Mouse (Mus musculus) cerebellum, adult 11-12 months (tissue): ENCODE measurements at regions not wholly inside any gene's neighbourhood (a gene's known extent, or its start where the extent isn't known, plus 50 kb on each side); places are given as distances from the start of the nearest gene placed in this dataset.

Source experiments
- DNase-seq: peaks from one replicate; pipeline ENCODE4 v3.0.0; 2022

DNA sequence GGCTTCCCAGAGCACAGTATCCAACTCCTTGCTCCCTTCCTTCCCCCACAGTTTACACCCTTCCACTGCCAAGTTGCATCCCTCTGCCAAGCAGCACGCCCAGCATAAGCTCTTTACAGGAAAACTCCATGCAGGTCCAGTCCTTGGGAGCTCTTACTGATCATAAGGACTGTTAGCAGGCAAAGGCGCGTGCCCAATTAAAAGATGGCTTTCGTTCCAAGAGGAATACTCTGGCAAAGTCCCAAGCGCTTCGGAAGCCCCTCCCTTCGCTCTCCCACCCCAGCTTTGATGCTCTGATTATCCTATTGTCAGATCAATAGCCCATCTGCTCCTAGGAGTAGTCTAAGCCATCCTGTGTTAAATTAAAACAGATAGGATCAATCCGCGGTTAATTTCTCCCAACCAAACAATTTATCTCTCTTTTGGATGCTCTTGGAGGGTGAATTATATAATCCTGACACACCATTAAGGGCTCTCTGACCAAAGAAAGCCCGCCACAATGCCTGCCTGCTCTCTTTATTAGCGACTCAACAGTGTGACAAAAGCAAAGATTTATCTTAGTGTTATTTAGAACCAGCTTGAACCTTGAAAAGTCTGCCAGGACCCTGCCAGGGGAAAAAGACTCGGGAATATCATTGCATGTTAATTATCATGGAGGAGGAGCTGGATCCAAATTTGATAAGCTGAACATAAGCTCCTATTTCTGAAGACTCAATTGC is 312.5 kb downstream of the Gsdmc2 start:
- DNase-seq, result no peak

- no peak for DNase-seq
Measured at GRCm38 (mm10) chr15:63527318-63527717, 317.7 kb downstream of the Gsdmc2 start.

GRCm38 (mm10) chr15:63526820-63527219 is 318.2 kb downstream of the Gsdmc2 start:
- no peak for DNase-seq

- no peak for DNase-seq
Measured at GRCm38 (mm10) chr15:63517301-63517700, 327.7 kb downstream of the Gsdmc2 start.

DNA sequence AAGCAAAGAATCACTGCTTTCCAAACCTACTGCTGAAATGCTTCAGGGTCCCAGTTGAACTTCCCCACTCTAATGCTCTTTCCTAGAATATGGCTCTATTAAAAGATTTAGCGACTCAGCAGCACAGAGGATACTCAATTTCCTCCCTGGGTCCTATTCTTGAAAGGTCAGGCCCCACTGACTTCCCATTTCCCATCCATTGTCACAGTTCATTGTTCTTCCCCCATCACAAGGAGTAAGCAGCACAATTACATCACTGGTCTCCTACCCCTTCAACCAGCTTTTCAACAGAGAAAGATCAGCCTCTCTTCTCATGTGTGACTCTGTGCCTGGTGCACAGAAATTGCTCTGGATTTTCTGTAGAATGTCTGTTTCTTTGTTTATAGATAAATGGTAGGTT is 344.5 kb downstream of the Gsdmc2 start:
- DNase-seq, result no peak

- DNase-seq, result no peak
Measured at GRCm38 (mm10) chr15:63498483-63498882, 346.5 kb downstream of the Gsdmc2 start.

DNA sequence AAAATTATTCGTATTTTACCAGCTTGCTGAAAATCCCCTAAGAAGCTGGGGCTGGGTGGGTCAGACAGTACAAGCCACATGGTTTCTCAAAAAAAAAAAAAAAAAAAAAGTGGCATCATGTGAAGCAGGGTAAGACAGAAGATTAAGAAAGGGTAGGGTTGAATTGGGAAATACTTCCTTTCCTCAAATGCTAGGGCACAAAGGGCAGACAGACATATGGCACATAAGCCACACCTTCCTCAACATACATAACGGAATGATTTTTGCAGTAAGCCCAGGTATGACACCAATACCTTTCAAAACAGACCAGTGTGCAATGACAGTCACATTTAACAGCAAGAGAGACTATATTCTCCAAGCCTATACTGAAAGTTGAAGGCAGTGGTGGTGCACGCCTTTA is 347.8 kb downstream of the Gsdmc2 start:
- DNase-seq, result no peak

GRCm38 (mm10) chr15:63484910-63485309 is 360.1 kb downstream of the Gsdmc2 start:
- no peak for DNase-seq

DNA sequence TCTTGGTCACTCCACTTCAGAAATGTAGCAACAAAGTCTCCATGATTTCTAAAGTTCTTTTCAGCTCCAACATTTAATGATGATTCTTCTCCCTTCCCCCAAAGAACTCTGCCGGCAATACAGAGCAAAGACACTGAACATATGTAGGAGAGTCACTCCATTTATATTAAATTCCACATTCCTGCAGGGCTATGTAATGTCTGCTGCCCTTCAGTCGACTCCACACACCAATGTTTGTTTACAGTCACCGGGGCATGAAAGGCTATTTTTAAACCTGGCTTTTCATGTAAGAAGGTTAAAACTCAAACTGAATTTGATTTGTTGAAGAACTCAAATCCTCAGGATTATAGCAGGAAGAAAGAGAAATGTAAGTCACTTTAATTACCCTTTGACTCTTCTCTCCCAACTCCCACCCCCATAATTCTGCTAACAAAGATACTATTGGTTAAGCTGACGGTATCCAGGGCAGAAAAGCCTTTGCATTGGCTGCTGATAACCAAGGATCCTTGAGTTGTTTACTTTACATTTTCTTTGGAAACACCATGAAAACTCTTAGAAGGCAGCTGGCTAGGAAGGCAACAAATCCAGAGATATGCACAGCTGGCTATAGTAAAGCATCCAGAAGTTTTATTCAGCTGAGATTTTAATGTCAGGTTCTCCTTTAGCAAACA is 360.6 kb downstream of the Gsdmc2 start:
- no peak for DNase-seq

DNA sequence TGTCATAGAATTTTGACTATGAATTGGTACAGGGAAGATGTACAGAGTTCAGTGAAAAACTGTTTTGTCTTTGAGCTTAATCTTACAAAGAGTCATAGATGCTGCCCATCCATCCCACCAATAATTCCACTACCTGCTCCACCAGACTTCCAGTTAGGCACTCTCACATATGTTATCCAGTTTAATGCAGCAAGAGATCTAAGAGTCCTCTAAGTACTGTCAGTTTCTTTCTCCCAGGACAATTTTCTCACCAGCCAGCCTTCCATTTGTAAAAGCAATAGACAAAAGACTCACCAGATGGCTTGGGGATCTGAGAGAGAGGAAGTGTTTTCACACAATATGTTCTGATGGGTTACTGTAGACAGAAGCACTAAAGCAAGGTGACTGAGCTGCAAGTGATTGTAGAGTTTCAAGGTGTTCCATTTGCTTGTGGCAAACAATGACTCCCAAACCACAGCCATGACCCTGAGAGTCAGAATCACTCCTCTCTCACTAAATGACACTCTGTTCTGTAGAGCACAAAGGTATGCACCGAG is 365.6 kb downstream of the Gsdmc2 start:
- no peak for DNase-seq

GRCm38 (mm10) chr15:63466916-63467315 is 378.1 kb downstream of the Gsdmc2 start:
- DNase-seq, result no peak

- no peak for DNase-seq
Measured at GRCm38 (mm10) chr15:63452529-63452928, 392.4 kb downstream of the Gsdmc2 start.

GRCm38 (mm10) chr15:63446288-63446687 is 398.7 kb downstream of the Gsdmc2 start:
- DNase-seq, result no peak

DNA sequence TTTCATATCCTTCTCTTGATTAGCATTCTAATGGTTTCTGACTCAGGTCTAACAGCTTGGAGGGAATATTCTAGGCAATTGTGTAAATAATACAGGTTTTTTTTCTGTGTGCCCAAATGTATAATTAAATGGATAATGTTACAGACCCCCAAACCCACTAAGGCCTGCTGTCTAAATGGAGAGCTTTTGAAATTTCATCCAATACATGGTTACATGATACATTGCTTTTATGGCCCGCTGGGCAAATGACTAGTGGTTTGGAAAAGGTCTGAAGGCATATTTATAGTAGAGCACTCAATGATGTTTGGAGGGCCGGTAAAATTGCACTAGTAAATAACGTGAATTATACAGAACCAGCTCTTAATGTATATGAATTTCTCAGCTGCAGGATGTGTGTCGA is 400.0 kb downstream of the Gsdmc2 start:
- no peak for DNase-seq

DNA sequence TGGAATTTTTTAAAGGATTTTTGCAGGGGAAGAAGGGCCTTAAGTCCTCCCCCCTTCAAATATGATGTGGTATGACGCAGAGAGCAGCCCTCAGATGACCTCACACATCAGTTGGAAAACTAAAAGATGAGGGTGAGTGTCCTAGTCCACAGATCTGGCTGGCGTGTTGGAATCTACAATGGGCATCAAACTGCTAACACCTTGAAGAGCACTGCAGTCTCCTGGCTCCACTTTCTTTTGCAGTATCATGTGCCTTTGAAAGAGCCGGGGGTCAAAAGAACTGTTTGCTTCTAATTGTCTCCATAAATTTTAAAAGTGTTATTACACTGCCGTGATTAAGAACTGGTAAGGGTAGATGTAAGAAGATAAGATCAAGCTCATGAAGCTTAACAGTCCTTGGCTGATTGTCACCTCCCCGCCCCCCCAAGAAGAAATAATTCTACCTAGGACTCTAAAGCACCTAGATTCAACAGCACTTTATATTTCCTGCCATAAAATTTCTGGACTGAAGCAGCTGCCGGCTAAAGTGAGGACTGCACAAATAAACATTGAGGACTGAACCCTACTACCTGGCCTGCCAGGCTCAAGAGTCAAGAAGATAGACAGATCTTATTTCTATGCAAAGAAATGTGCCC is 402.7 kb downstream of the Gsdmc2 start:
- no peak for DNase-seq

- no peak for DNase-seq
Measured at GRCm38 (mm10) chr15:63412649-63413048, 432.3 kb downstream of the Gsdmc2 start.

DNA sequence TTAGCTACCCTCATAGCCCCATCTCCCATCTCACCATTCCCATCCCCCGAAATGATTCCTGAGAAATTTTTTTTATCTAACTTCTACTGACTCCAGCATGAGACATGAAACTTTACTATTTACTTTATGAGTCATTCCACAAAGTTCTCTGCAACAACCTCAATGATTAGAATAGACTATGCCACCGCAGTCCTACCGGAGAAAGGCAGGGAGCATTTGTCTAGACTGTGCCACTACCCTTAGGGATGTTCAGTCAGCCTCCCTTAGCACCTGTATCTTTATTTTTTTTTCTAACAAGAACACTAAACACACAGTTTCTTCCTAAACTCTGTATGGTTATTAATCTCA is 433.2 kb downstream of the Gsdmc2 start:
- DNase-seq, result no peak

DNA sequence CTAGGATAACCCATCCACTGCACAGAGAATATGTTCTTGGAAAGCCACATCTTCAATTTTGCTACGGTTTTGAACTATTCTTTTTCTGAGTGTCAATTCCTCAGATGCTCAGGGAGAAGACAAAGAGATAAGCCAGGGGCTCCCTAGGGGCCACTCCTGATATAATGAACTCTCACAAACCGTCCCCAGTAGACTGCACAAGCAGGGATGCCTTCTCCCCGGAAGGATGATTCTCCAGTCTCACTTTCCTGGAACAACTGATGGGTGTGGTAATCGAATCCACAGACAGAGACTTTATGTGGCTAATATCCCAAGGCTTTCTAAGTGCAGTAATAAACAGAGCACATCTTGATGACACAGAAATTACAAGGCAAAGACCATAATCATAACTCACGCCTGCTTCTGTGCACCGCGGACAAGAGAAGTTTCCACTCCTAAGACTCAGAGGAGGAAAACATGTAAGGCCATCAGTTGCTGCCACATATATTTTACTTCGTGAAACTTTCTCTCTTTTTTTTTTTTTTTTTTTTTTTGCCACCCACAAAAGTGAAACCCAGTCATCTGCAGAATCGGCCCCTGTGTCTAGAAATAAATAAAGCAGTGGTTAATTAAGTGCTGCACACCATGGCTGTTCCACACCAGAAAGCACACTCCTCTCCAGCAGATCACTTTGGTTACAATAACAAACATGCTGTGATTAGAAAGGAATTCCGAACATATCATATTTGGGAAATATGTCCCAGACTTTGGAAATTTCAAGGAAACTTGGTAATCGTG is 433.8 kb downstream of the Gsdmc2 start:
- DNase-seq, result no peak

DNA sequence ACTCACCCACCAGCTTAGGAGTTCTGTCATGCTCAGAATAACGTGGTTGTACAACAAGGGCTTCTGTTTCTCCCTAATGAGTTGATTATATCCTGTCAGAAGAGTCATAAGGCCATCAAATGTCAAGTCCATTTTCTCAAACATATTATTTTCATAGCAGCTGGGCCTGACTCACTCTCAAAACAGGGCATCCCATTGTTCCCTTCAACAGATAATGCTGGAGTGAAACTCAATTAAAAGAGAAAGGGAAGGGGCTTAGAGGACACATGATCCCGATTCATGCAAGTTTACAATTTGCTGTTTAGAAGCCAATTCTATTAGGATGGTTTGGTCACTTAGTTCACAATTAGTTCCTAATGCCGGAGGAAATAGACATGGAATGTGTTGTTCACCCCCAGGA is 444.5 kb downstream of the Gsdmc2 start:
- no peak for DNase-seq

DNA sequence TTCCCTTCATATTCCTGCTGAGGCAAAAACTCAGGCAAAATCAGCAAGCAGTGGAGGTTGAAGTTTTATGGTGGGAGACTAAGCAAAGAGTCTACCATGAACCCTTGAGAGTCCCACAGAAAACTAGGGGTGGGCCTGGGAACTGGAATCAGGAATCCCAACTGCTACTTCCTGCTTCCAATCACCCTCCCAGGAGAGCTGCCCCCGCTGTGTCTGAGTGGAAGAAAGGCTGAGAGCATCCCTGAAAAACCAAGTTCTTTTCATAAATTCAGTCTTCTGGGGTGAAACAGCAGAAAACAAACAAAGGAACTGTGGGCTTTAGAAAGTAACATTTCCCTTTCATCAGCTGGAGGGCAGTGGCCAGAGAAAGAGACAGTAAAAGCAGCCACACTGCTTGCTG is 445.0 kb downstream of the Gsdmc2 start:
- no peak for DNase-seq

DNA sequence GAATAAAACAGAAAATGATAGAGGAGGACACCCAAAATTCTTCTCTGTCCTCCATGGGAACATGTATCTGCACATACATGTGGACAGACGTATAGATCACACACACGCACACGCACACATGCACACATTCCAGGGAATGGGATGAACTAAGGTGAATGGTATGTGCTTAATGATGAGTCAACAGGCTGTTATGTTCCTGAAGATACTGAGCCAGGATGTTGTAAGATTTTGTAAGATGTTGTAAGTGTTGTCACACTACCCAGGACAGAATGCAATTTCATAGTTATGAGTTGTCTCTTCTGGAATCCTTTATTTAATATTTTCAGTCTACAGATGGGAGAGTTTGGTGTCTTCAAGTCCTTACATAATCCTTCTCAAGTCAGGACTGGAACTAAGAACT is 447.5 kb downstream of the Gsdmc2 start:
- no peak for DNase-seq

- DNase-seq, result no peak
Measured at GRCm38 (mm10) chr15:63377258-63377657, 467.7 kb downstream of the Gsdmc2 start.

- no peak for DNase-seq
Measured at GRCm38 (mm10) chr15:63371328-63372023, 473.5 kb downstream of the Gsdmc2 start.
